Mouse (Mus musculus) liver, embryonic 14.5 days (tissue): Measurements from ENCODE around the gene Fgfr2. TPM values are rescaled to one million over a fixed set of nuclear protein-coding genes. Genes with fewer than 3 reads are reported as not detected.

ENCODE experiments used
- ATAC-seq: fragments of 200-750 bp; cut with Nextera tagmentation; 2 replicates; pipeline ENCODE4 v1.8.0; 2017; ENCODE audit warnings: moderate number of reproducible peaks, mild to moderate bottlenecking, moderate library complexity; ENCODE audit not compliant: insufficient read depth
- DNase-seq, 3 experiments: peaks; one replicate each; pipeline ENCODE4 v3.0.0-alpha.2; 2012 to 2013; ENCODE audit warnings: low read depth in 3 of 3, low spot score in 3 of 3
- H3K27ac ChIP-seq: fragments of 300-500 bp; sonication (generic); 2 replicates; pipeline ENCODE4 v1.5.1; 2014; ENCODE audit warnings: moderate library complexity, mild to moderate bottlenecking, control low read depth, inconsistent platforms
- H3K27me3 ChIP-seq: fragments of 300-500 bp; sonication (generic); 2 replicates; pipeline ENCODE4 v1.6.1; 2014; ENCODE audit warnings: mild to moderate bottlenecking, low read length, moderate library complexity; ENCODE audit not compliant: control insufficient read depth, insufficient read depth
- H3K36me3 ChIP-seq: fragments of 300-500 bp; sonication (generic); replicated peaks from 2 replicates; pipeline ENCODE4 v1.6.1; 2014; ENCODE audit warnings: low read depth; ENCODE audit not compliant: control insufficient read depth, insufficient read depth
- H3K4me1 ChIP-seq, 2 experiments: fragments of 200-500 bp in 1 of 2; fragments of 300-500 bp in 1 of 2; sonication (generic) in 1 of 2; replicated peaks; 2 replicates each; pipeline ENCODE4 v1.6.1; 2012 to 2014; ENCODE audit warnings: antibody characterized with exemption in 1 of 2, inconsistent platforms in 1 of 2, low read length in 1 of 2; ENCODE audit not compliant: control insufficient read depth in 2 of 2, insufficient read depth in 2 of 2
- H3K4me2 ChIP-seq: fragments of 300-500 bp; sonication (generic); 2 replicates; pipeline ENCODE4 v1.6.1; 2014; ENCODE audit warnings: low read depth, mild to moderate bottlenecking, control low read depth, moderate library complexity
- H3K4me3 ChIP-seq, 2 experiments: fragments of 200-500 bp in 1 of 2; fragments of 300-500 bp in 1 of 2; sonication (generic) in 1 of 2; 2 replicates each; pipeline ENCODE4 v1.5.1; 2012 to 2014; ENCODE audit warnings: low read depth in 2 of 2, low read length in 2 of 2, mild to moderate bottlenecking in 2 of 2, control low read depth in 1 of 2, inconsistent platforms in 1 of 2, moderate library complexity in 1 of 2; ENCODE audit not compliant: insufficient read depth in 1 of 2
- H3K9ac ChIP-seq: fragments of 300-500 bp; sonication (generic); replicated peaks from 2 replicates; pipeline ENCODE4 v1.6.1; 2014; ENCODE audit warnings: mild to moderate bottlenecking, control low read depth, moderate library complexity
- H3K9me3 ChIP-seq: fragments of 300-500 bp; sonication (generic); 2 replicates; pipeline ENCODE4 v1.6.1; 2016; ENCODE audit warnings: low read length, mixed read lengths; ENCODE audit not compliant: control insufficient read depth
- CTCF ChIP-seq: IDR thresholded peaks from 2 replicates; pipeline ENCODE4 v1.5.1; 2016; ENCODE audit warnings: antibody characterized with exemption, low read depth, control low read depth
- EP300 ChIP-seq: IDR thresholded peaks from 2 replicates; pipeline ENCODE4 v1.6.1; 2016; ENCODE audit warnings: antibody characterized with exemption, low read depth
- WGBS: fragments of 180-500 bp; shearing (Covaris S2); extraction: QIAGEN DNeasy Blood & Tissue Kit; methylation state at CpG from one replicate; pipeline ENCODE4 v1.1.7; 2014; ENCODE audit not compliant: insufficient replicate concordance; 5-methylcytosine and 5-hydroxymethylcytosine counted together
- polyA plus RNA-seq, 2 experiments: library from polyadenylated mRNA; depleted of rRNA in 1 of 2; stranded (reverse) in 1 of 2; unstranded in 1 of 2; fragments of >200 nt; fragmentation: Nextera tagmentation in 1 of 2; extraction: Ambion mirVana in 1 of 2; gene quantifications; 2 replicates each; pipeline versions ENCODE4 v1.2.1 to v1.2.3; 2012 to 2014

Fgfr2 gene
- polyA plus RNA-seq, 2 experiments, result 7.9 to 8.8 TPM

GRCm38 (mm10) chr7:133094711-133095495 is 28.2 kb downstream of the Fgfr2 start:
- Histone ChIP-seq H3K27ac (no peak overlapping the region), H3K4me2 (no peak overlapping the region), H3K9ac (no peak overlapping the region), H3K36me3 (no peaks in the 10 kb centered on the region), H3K4me3 (no peak overlapping the region), H3K27me3 (no peaks in the 10 kb centered on the region), H3K9me3 (no peaks in the 10 kb centered on the region), H3K4me1 (peaks cover 0 to 8% of the 10 kb centered on the region in 2 experiments; a peak in 2 of 4 replicates)
- no peak for TF ChIP-seq CTCF
- TF ChIP-seq EP300, result no peak
- ATAC-seq (no peak), DNase-seq (no peak)
- WGBS, result 62% methylated on average over 9 of the region's 9 CpGs

GRCm38 (mm10) chr7:133094161-133094560 is 29.0 kb downstream of the Fgfr2 start:
- Histone ChIP-seq H3K36me3 (no peaks in the 10 kb centered on the region), H3K4me2 (no peak overlapping the region), H3K4me3 (no peak overlapping the region), H3K27me3 (no peaks in the 10 kb centered on the region), H3K27ac (no peak overlapping the region), H3K9me3 (no peaks in the 10 kb centered on the region), H3K9ac (no peak overlapping the region), H3K4me1 (peaks cover 0 to 10% of the 10 kb centered on the region in 2 experiments; a peak in 2 of 4 replicates)
- ATAC-seq, result no peak
- TF ChIP-seq EP300 (no peak), CTCF (no peak)
- no peak for DNase-seq
- 74% methylated on average over 3 of the region's 3 CpGs for WGBS

- H3K27me3 ChIP-seq, result no peaks in the 10 kb centered on the region
- ATAC-seq, result no peak
- H3K4me2 ChIP-seq, result no peak overlapping the region
- DNase-seq, result no peak
- H3K27ac ChIP-seq, result no peak overlapping the region
- peaks cover 0 to 10% of the 10 kb centered on the region in 2 experiments; a peak in 2 of 4 replicates for H3K4me1 ChIP-seq
- H3K36me3 ChIP-seq, result no peaks in the 10 kb centered on the region
- no peak overlapping the region for H3K9ac ChIP-seq
- no peaks in the 10 kb centered on the region for H3K9me3 ChIP-seq
- TF ChIP-seq CTCF, result no peak
- no peak for TF ChIP-seq EP300
- no peak overlapping the region for H3K4me3 ChIP-seq
- WGBS, result 82% methylated on average over 5 of the region's 5 CpGs
Observed at GRCm38 (mm10) chr7:133093731-133094130, 29.4 kb downstream of the Fgfr2 start.

- no peak overlapping the region for H3K4me2 ChIP-seq
- 59% methylated on average over 4 of the region's 4 CpGs for WGBS
- H3K4me3 ChIP-seq, result no peak overlapping the region
- ATAC-seq (no peak), DNase-seq (no peak)
- no peaks in the 10 kb centered on the region for H3K27me3 ChIP-seq
- H3K9me3 ChIP-seq, result no peaks in the 10 kb centered on the region
- H3K9ac ChIP-seq, result no peak overlapping the region
- H3K4me1 ChIP-seq, result peaks cover 0 to 10% of the 10 kb centered on the region in 2 experiments; a peak in 2 of 4 replicates
- no peak overlapping the region for H3K27ac ChIP-seq
- no peaks in the 10 kb centered on the region for H3K36me3 ChIP-seq
- TF ChIP-seq EP300, result no peak
- TF ChIP-seq CTCF, result no peak
Observed at GRCm38 (mm10) chr7:133090641-133091040, 32.5 kb downstream of the Fgfr2 start.

GRCm38 (mm10) chr7:133089621-133090260 is 33.4 kb downstream of the Fgfr2 start:
- no peak overlapping the region for H3K27ac ChIP-seq

More at GRCm38 (mm10) chr7:133089621-133090260, 33.4 kb downstream of the Fgfr2 start:
- Histone ChIP-seq H3K4me2 (no peak overlapping the region), H3K27me3 (no peaks in the 10 kb centered on the region), H3K9me3 (no peaks in the 10 kb centered on the region), H3K4me1 (peaks cover 0 to 10% of the 10 kb centered on the region in 2 experiments; a peak in 2 of 4 replicates), H3K36me3 (no peaks in the 10 kb centered on the region), H3K4me3 (no peak overlapping the region), H3K9ac (no peak overlapping the region)
- no peak for DNase-seq
- WGBS, result 78% methylated on average over 11 of the region's 11 CpGs
- TF ChIP-seq CTCF (no peak), EP300 (no peak)
- ATAC-seq, result no peak
